Mouse (Mus musculus): ENCODE data around the gene Mmp14.

GRCm38 (mm10) chr14:54443712-54444618 is 12.6 kb downstream of the Mmp14 start:
- TF ChIP-seq POLR2A (IDR thresholded peaks at IDR 0.05; ENCODE audit: borderline replicate concordance, extremely low read depth, low read depth, low read length) (no peak), CTCF (IDR thresholded peaks at IDR 0.05; ENCODE audit: insufficient read depth, low read length) (no peak)

Measured in lung, adult 2 months (tissue).